Mouse (Mus musculus) neural tube, embryonic 12.5 days (tissue): ENCODE measurements around the gene Mettl7a1. TPM values are rescaled to one million over a fixed set of nuclear protein-coding genes. Genes with fewer than 3 reads are reported as not detected.
A peak's percentile ranks its signal among the peaks of the same experiment; 100 is the strongest.
"Not testable (repeated sequence)": the region's sequence is repeated elsewhere in the genome, so short reads cannot be mapped to it uniquely, and the experiment has no call there.

Experiments
- ATAC-seq: fragments of 200-750 bp; cut with Nextera tagmentation; 2 replicates; pipeline ENCODE4 v1.8.0; 2017; ENCODE audit warnings: low read depth, mild to moderate bottlenecking, moderate TSS enrichment, moderate library complexity; ENCODE audit not compliant: low FRiP score
- H3K27ac ChIP-seq: fragments of 300-500 bp; sonication (generic); 2 replicates; pipeline ENCODE4 v1.5.1; 2016
- H3K27me3 ChIP-seq: fragments of 300-500 bp; sonication (generic); replicated peaks from 2 replicates; pipeline ENCODE4 v1.6.1; 2016; ENCODE audit warnings: mild to moderate bottlenecking
- H3K36me3 ChIP-seq: fragments of 300-500 bp; sonication (generic); 2 replicates; pipeline ENCODE4 v1.6.1; 2016; ENCODE audit warnings: mild to moderate bottlenecking
- H3K4me1 ChIP-seq: fragments of 300-500 bp; sonication (generic); 2 replicates; pipeline ENCODE4 v1.6.1; 2016
- H3K4me2 ChIP-seq: fragments of 300-500 bp; sonication (generic); replicated peaks from 2 replicates; pipeline ENCODE4 v1.6.1; 2016; ENCODE audit warnings: mild to moderate bottlenecking
- H3K4me3 ChIP-seq: fragments of 300-500 bp; sonication (generic); 2 replicates; pipeline ENCODE4 v1.5.1; 2016
- H3K9ac ChIP-seq: fragments of 300-500 bp; sonication (generic); 2 replicates; pipeline ENCODE4 v1.6.1; 2016; ENCODE audit warnings: mild to moderate bottlenecking
- H3K9me3 ChIP-seq: fragments of 300-500 bp; sonication (generic); 2 replicates; pipeline ENCODE4 v1.6.1; 2016; ENCODE audit warnings: mild to moderate bottlenecking
- WGBS: fragments of 180-500 bp; shearing (Covaris S2); methylation state at CpG from one replicate; pipeline ENCODE4 v1.1.7; 2016; 5-methylcytosine and 5-hydroxymethylcytosine counted together
- polyA plus RNA-seq: library from polyadenylated mRNA; unstranded; fragments of >200 nt; fragmentation: Nextera tagmentation; extraction: Ambion mirVana; gene quantifications from 2 replicates; pipeline ENCODE4 v1.2.1, GENCODE M21; 2016

The Mettl7a1 gene
- polyA plus RNA-seq, 1 experiment from 2014 or later, result 3.8 TPM

DNA sequence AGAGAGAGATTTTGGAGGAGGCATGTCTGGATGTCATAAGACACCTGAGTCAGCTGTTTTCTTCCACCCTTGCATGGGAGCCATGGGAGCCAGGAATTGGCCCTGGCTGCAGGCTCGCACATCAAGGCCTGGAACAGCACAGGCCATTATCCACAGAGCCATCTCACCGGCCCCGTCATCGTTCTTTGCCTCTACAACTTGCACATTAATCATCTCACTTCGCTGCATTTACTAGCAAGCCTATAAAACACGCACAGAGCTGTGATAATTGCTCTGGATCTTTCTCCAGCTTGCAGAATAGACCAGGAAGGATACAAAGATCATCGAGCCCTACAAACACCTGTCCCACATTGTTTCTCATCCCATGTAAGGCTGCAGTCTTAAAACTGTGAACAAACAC, 26.8 kb downstream of the Mettl7a1 start:
- Histone ChIP-seq H3K36me3 (no peaks in the 10 kb centered on the region), H3K27me3 (no peaks in the 10 kb centered on the region), H3K4me1 (no peaks in the 10 kb centered on the region), H3K9ac (no peak overlapping the region), H3K4me3 (no peak overlapping the region), H3K4me2 (no peak overlapping the region), H3K27ac (no peak overlapping the region), H3K9me3 (no peaks in the 10 kb centered on the region)
- no peak for ATAC-seq
- WGBS, result 56% methylated on average over 7 of the region's 7 CpGs

DNA sequence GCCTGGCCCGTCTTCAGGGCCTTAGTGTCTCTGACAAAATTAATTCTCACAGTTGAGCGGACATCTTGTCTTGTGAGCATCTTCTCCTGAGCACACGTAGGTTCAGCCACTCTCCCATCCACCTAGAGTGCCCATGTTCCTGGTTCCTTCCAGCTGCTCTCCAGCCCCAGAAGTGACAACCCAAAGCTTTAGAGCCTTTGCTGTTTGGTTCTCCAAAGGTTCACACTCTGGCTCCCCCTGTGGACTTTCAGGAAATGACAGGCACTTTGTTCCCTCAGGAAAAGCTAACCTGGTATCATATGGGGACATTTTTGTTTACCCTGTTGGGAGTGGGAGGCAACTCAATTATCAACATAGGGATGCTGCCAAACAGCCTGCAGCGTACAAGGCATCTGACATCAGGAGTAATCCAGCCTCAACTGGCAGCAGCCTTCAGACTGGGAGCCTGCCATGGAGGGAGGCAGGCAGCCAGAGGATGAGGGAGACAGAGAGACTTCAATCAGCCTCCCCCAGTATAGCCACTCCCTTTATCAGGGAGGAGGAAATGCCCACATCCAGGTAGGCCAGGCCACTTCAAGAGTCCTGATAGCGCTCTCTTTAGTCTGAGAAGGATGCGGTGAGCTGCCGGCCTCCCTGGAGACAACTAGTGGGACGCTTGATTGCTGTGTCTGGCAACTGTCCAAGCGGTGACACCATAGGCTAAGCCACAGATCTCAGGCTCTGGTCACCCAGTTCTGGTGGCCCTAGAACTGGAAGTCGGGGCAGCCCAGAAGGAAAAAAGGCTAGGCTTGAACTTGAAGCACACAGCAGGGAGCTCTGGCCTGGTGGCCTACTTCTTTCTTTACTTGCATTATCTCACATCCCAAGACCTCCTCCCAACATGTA, 28.4 kb downstream of the Mettl7a1 start:
- not testable (repeated sequence) for H3K4me1 ChIP-seq, H3K9me3 ChIP-seq, H3K36me3 ChIP-seq, H3K4me3 ChIP-seq, H3K27ac ChIP-seq, H3K9ac ChIP-seq, H3K27me3 ChIP-seq, H3K4me2 ChIP-seq
- WGBS, result 51% methylated on average over 3 of the region's 10 CpGs
- peak; percentile 25; the same call in 1 of the 2 replicates for ATAC-seq

DNA sequence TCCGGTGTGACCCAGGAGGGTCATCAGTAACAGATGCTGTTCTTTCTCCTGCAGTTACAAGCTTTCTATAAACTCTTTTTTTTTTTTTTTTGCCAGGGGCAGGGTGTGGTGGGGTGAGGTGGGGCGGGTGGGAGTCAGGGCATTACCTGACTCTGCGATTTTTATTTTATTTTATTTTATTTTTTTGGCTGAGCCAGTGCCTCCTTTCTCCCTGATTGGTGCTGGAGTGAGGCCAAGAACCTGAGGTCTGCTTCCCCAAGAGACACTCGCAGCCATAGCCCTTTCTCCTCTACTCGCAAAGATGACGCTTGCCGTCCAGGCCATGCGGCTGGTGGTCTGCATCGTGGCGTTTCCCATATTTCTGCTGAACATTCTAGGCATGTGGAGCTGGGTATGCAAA, 30.7 kb downstream of the Mettl7a1 start, which contains the start of gene Mettl7a3:
Gene Mettl7a3 (plus strand): TSS at position 301 of the 400 bp plus-strand sequence.
- Histone ChIP-seq H3K36me3 (no peaks in the 10 kb centered on the region), H3K9me3 (no peaks in the 10 kb centered on the region), H3K27me3 (no peaks in the 10 kb centered on the region), H3K4me1 (no peaks in the 10 kb centered on the region), H3K9ac (no peak within 1 kb of the TSS), H3K4me3 (no peak within 1 kb of the TSS), H3K27ac (no peak within 1 kb of the TSS), H3K4me2 (no peak within 1 kb of the TSS)
- no peak for ATAC-seq
- WGBS, result 79% methylated on average over 10 of the region's 10 CpGs

DNA sequence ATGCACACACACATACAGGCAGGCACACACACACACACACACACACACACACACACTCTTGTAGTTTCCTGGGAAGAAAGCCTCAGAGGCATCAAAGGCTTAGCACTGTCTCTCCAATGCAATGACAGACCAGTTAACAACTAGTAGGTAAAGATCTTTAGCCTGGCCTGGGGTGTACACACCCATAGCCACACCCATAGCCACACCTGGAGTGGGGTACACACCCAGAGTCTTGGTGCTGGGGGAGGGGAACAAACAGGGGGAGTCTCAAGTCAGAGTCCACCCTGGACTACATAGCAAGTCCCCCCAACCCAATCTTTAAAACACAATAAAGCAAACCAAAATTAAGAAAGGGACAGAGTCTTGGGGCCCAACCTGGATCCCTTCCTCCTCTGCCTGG, 33.4 kb downstream of the Mettl7a1 start:
- H3K27ac ChIP-seq, H3K9ac ChIP-seq, H3K4me2 ChIP-seq, H3K27me3 ChIP-seq, H3K9me3 ChIP-seq, H3K4me3 ChIP-seq, H3K4me1 ChIP-seq, H3K36me3 ChIP-seq, ATAC-seq: not testable (repeated sequence)

DNA sequence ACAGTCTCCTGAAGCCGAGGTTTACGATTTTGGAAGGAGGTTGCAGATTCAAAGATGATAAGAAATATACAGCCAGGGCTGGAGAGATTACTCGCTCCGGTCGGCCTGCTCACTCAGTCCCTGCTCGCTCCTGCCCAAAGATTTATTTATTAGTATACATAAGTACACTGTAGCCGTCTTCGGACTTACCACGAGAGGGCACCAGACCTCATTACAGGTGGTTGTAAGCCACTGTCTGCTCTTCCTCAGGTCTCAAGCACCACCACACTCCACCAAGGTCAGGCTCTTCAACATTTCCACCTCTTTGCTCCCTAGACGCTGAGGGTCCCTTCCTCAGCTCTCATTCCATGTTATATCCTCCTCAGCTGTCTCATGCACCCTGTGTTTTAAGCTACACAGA, 33.9 kb downstream of the Mettl7a1 start:
- not testable (repeated sequence) for H3K9me3 ChIP-seq, H3K27ac ChIP-seq, H3K4me3 ChIP-seq, ATAC-seq, H3K27me3 ChIP-seq, H3K4me2 ChIP-seq, H3K4me1 ChIP-seq, H3K9ac ChIP-seq, H3K36me3 ChIP-seq
- WGBS, result 27% methylated on average over 10 of the region's 10 CpGs

DNA sequence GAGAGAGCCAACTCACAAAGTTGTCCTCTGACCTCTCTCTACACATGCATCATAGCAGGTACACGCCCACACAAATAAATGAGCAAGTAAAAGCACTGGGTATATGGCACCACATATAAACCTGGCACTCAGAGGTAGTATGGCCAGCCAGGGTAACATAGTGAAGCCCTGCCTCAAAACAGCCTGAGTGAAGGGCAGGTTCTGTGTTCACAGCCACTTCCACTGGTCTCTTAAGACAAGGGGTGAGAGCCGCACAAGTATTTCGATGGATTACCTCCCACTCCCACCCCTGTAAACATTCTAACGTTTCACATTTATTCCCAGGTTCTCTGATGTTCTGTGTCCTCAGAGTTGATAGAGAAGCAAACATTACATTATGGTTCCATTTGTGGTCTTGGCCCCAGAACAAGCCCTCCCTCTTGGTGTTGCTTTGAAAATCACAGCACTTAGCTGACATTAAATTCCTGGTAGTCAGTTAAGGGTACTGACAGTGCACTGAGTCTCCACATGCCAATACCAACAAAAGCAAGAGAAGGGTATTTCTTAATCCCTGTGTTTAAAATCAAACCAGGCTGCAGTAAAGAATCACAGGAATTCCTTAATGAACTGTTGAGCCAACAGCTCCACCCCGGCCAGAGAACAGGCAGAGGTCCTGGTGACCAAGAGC, 37.5 kb downstream of the Mettl7a1 start:
- H3K9ac ChIP-seq, H3K4me2 ChIP-seq, H3K27ac ChIP-seq, H3K4me3 ChIP-seq, H3K9me3 ChIP-seq, H3K27me3 ChIP-seq, H3K4me1 ChIP-seq, H3K36me3 ChIP-seq, ATAC-seq: not testable (repeated sequence)
- WGBS, result 85% methylated on average over 5 of the region's 5 CpGs

DNA sequence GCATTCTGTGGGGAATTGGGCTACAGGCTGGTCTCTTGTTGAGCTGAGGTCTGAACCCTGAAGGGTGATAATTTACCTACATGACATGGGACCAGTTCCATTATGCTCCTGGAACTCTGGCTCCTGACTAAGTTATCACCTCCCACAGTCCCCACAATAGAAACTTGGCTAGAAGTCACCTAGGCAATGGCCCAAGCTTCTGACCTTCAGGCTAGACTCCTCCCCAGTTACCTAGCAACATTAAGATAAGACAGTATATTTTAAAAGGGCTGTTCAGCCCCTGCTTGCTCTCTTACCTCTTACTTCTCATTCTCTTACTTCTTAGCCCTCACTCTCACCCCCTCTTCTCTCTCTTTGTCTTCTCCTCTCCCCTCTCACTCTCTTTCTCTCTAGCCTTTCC, 41.5 kb downstream of the Mettl7a1 start:
- H3K27ac ChIP-seq, result no peak overlapping the region
- H3K9me3 ChIP-seq, result no peaks in the 10 kb centered on the region
- H3K4me3 ChIP-seq, result no peak overlapping the region
- no peaks in the 10 kb centered on the region for H3K27me3 ChIP-seq
- H3K36me3 ChIP-seq, result no peaks in the 10 kb centered on the region
- H3K4me1 ChIP-seq, result no peaks in the 10 kb centered on the region
- no peak overlapping the region for H3K4me2 ChIP-seq
- no peak overlapping the region for H3K9ac ChIP-seq
- no peak for ATAC-seq

DNA sequence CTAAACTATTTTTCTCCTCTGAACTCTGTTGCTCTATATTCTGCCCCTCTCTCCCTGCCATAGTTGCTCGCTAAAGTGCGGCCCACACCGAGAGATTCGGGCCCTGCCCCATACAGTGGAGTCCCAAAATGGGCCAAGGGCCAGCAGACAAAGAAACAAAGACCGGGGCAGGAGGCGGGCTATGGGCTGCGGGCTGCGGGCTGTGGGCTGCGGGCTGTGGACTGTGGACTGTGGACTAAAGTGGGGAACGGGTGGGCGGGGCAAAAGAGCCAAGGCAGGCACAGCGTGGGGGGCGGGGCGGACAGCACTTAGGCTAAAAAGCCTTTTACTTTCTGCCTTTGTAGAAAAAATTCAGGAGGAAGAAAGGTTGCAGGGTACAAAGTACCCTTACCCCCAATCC, 42.8 kb downstream of the Mettl7a1 start:
- no peaks in the 10 kb centered on the region for H3K36me3 ChIP-seq
- no peaks in the 10 kb centered on the region for H3K27me3 ChIP-seq
- H3K9ac ChIP-seq, result no peak overlapping the region
- ATAC-seq, result no peak
- H3K4me1 ChIP-seq, result no peaks in the 10 kb centered on the region
- H3K4me3 ChIP-seq, result no peak overlapping the region
- no peak overlapping the region for H3K27ac ChIP-seq
- 63% methylated on average over 14 of the region's 14 CpGs for WGBS
- no peaks in the 10 kb centered on the region for H3K9me3 ChIP-seq
- H3K4me2 ChIP-seq, result no peak overlapping the region

DNA sequence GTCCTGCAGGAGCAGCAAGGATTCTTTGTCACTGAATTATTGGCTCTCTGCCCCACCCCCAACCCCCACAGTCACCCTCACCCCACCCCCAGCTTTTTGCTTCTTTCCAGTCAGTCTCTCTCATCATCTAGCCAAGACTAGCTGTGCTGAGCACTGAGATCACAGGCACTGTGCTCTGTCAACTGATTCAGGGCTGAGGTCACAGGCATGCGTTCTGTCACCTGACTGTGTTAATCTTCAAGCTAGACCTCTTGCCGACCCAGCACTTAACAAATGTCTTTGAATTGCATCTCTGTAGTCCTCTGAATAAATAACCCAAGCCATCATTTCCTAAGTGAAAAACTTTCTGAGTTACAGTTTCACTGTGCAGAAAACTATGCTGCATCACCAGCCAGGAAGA, 45.6 kb downstream of the Mettl7a1 start:
- Histone ChIP-seq H3K9me3 (no peaks in the 10 kb centered on the region), H3K4me2 (no peak overlapping the region), H3K4me1 (no peaks in the 10 kb centered on the region), H3K9ac (no peak overlapping the region), H3K36me3 (no peaks in the 10 kb centered on the region), H3K27ac (no peak overlapping the region), H3K27me3 (no peaks in the 10 kb centered on the region), H3K4me3 (no peak overlapping the region)
- no peak for ATAC-seq
- WGBS, result 65% methylated on average over 2 of the region's 2 CpGs

DNA sequence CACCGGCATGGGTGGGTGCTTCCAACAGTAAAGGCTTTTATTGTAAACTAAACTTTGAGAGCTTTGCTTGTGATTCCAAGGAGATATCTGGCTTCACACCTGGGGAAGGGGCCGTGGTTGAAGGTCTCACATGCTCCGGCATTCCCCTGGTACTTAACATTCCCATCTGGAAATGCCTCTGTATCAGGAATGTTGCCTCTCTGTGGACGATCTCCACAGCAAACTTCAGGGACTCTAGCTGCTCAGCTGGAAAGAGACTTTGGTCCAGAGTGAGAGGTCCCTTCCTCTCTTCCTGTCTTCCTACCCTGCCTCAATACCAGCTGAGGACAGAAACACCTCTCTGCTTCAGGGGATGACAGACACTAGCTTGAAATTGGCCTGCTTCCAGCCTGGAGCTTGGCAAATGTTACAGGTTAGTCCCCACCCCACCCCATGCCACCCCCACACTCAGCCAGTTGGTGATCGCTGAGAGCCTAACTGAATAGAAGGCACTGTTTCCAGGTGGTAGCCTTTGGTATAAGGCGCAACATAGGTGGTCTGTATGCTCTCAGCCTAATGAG, 47.6 kb downstream of the Mettl7a1 start:
- no peak for ATAC-seq
- no peaks in the 10 kb centered on the region for H3K9me3 ChIP-seq
- no peaks in the 10 kb centered on the region for H3K4me1 ChIP-seq
- WGBS, result 77% methylated on average over 6 of the region's 6 CpGs
- H3K36me3 ChIP-seq, result no peaks in the 10 kb centered on the region
- H3K27me3 ChIP-seq, result no peaks in the 10 kb centered on the region
- H3K27ac ChIP-seq, result no peak overlapping the region
- no peak overlapping the region for H3K4me3 ChIP-seq
- H3K9ac ChIP-seq, result no peak overlapping the region
- H3K4me2 ChIP-seq, result no peak overlapping the region

DNA sequence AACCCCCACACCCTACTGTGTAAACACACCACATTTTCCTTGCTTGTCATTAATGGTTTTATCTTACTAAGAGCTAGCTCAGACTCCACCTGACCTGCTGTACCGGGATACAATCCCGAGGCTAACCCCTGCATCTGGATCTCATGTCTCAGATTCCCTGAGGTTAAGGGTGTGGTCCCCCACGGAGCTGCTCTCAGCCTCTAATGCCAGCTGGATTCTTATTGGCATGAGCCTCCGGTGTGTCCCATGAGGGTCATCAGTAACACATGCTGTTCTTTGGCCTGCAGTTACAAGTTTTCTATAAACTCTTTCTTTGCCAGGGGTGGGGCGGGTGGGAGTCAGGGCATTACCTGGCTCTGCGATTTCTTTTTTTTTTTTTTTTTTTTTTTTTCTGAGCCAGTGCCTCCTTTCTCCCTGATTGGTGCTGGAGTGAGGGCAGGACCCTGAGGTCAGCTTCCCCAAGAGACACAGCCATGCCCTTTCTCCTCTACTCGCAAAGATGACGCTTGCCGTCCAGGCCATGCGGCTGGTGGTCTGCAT, 48.8 kb downstream of the Mettl7a1 start, which contains the start of the genes Methig1 and Mettl7a2:
Gene Methig1 (plus strand): TSS at position 439 of the 540 bp plus-strand sequence.
Gene Mettl7a2 (plus strand): TSS at position 490 of the 540 bp plus-strand sequence.
- Histone ChIP-seq H3K4me2 (no peak within 1 kb of the TSS), H3K27ac (no peak within 1 kb of the TSS), H3K27me3 (no peaks in the 10 kb centered on the region), H3K9me3 (no peaks in the 10 kb centered on the region), H3K36me3 (no peaks in the 10 kb centered on the region), H3K4me1 (no peaks in the 10 kb centered on the region), H3K4me3 (no peak within 1 kb of the TSS), H3K9ac (no peak within 1 kb of the TSS)
- no peak for ATAC-seq
- WGBS, result 86% methylated on average over 10 of the region's 10 CpGs

DNA sequence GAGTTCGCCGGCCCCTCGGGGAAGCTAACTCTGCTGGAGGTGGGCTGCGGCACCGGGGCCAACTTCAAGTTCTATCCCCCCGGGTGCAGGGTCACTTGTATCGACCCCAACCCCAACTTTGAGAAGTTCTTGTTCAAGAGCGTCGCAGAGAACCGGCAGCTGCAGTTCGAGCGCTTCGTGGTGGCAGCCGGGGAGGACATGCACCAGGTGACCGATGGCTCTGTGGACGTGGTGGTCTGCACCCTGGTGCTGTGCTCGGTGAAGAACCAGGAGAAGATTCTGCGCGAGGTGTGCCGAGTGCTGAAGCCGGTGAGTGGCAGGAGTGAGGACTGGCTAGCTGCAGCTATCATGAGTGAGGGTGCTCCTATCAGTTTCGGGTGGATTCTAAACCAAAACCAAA, 49.5 kb downstream of the Mettl7a1 start:
- not testable (repeated sequence) for H3K4me1 ChIP-seq, H3K27me3 ChIP-seq, H3K9me3 ChIP-seq, H3K4me3 ChIP-seq, H3K36me3 ChIP-seq, H3K4me2 ChIP-seq, H3K27ac ChIP-seq, H3K9ac ChIP-seq, ATAC-seq
- 95% methylated on average over 20 of the region's 22 CpGs for WGBS
